Mouse (Mus musculus) bone marrow macrophage, adult 2 months (primary cell): Measurements from ENCODE around the gene Inip. TPM values are rescaled to one million over a fixed set of nuclear protein-coding genes. Genes with fewer than 3 reads are reported as not detected.

Experiments used
- H3K27ac ChIP-seq: 2 replicates; pipeline ENCODE4 v1.5.1; 2012; ENCODE audit warnings: low read depth, low read length; ENCODE audit not compliant: insufficient read depth
- H3K4me1 ChIP-seq: 2 replicates; pipeline ENCODE4 v1.6.1; 2012; ENCODE audit warnings: low read length; ENCODE audit not compliant: control insufficient read depth, insufficient read depth
- H3K4me3 ChIP-seq: 2 replicates; pipeline ENCODE4 v1.5.1; 2012; ENCODE audit warnings: mild to moderate bottlenecking, low read length, moderate library complexity; ENCODE audit not compliant: insufficient read depth
- CTCF ChIP-seq: IDR thresholded peaks from 2 replicates; pipeline ENCODE4 v1.5.1; 2012; ENCODE audit warnings: low read depth, mild to moderate bottlenecking, low read length, moderate library complexity
- POLR2A ChIP-seq: IDR thresholded peaks from 2 replicates; pipeline ENCODE4 v1.6.1; 2012; ENCODE audit warnings: mild to moderate bottlenecking, low read depth, low read length, borderline replicate concordance
- polyA plus RNA-seq: library from polyadenylated mRNA; stranded (reverse); fragments of >200 nt; gene quantifications from 2 replicates; pipeline ENCODE4 v1.2.4, GENCODE M21; 2012; ENCODE audit not compliant: missing spikeins, insufficient read depth, insufficient read length

Inip gene
- polyA plus RNA-seq, 1 experiment: 29.5 TPM

- Histone ChIP-seq H3K27ac (peak overlapping the region; percentile 59), H3K4me3 (peak overlapping the region; percentile 87), H3K4me1 (peaks cover 19% of the 10 kb centered on the region)
- no peak for TF ChIP-seq CTCF
- no peak for TF ChIP-seq POLR2A
Measured at GRCm38 (mm10) chr4:59783685-59784279, 17.6 kb downstream of the Inip start.

GRCm38 (mm10) chr4:59782853-59783684 lies 18.3 kb downstream of the Inip start:
- Histone ChIP-seq H3K27ac (peak overlapping the region; percentile 59), H3K4me1 (peaks cover 20% of the 10 kb centered on the region), H3K4me3 (peak overlapping the region; percentile 87)
- no peak for TF ChIP-seq POLR2A

GRCm38 (mm10) chr4:59780568-59780967 lies 20.8 kb downstream of the Inip start:
- TF ChIP-seq POLR2A: no peak
- TF ChIP-seq CTCF: no peak
- Histone ChIP-seq H3K27ac (no peak overlapping the region), H3K4me1 (peaks cover 17% of the 10 kb centered on the region)

GRCm38 (mm10) chr4:59777828-59778227 lies 23.6 kb downstream of the Inip start:
- H3K4me1 ChIP-seq: peaks cover 16% of the 10 kb centered on the region
- H3K27ac ChIP-seq: no peak overlapping the region
- TF ChIP-seq POLR2A: no peak
- no peak for TF ChIP-seq CTCF
- no peak overlapping the region for H3K4me3 ChIP-seq

More at GRCm38 (mm10) chr4:59780568-59780967, 20.8 kb downstream of the Inip start:
- H3K4me3 ChIP-seq: no peak overlapping the region

GRCm38 (mm10) chr4:59772171-59772879 lies 29.1 kb downstream of the Inip start:
- H3K27ac ChIP-seq: no peak overlapping the region
- TF ChIP-seq CTCF (no peak), POLR2A (no peak)
- peaks cover 3% of the 10 kb centered on the region for H3K4me1 ChIP-seq
- H3K4me3 ChIP-seq: no peak overlapping the region

- peaks cover 7% of the 10 kb centered on the region for H3K4me1 ChIP-seq
- no peak for TF ChIP-seq POLR2A
- no peak for TF ChIP-seq CTCF
- H3K27ac ChIP-seq: no peak overlapping the region
- no peak overlapping the region for H3K4me3 ChIP-seq
Measured at GRCm38 (mm10) chr4:59767717-59768116, 33.7 kb downstream of the Inip start.

- no peak for TF ChIP-seq CTCF
- TF ChIP-seq POLR2A: no peak
- peaks cover 10% of the 10 kb centered on the region for H3K4me1 ChIP-seq
- no peak overlapping the region for H3K27ac ChIP-seq
- H3K4me3 ChIP-seq: no peak overlapping the region
Measured at GRCm38 (mm10) chr4:59765385-59766005, 35.9 kb downstream of the Inip start.

GRCm38 (mm10) chr4:59764950-59765349 lies 36.4 kb downstream of the Inip start:
- H3K4me1 ChIP-seq: peaks cover 10% of the 10 kb centered on the region
- no peak overlapping the region for H3K27ac ChIP-seq
- TF ChIP-seq POLR2A (no peak), CTCF (no peak)
- no peak overlapping the region for H3K4me3 ChIP-seq

GRCm38 (mm10) chr4:59761365-59761729 lies 40.0 kb downstream of the Inip start:
- no peak overlapping the region for H3K27ac ChIP-seq
- no peak overlapping the region for H3K4me3 ChIP-seq
- peaks cover 6% of the 10 kb centered on the region for H3K4me1 ChIP-seq
- TF ChIP-seq CTCF (no peak), POLR2A (no peak)

GRCm38 (mm10) chr4:59760636-59761364 lies 40.6 kb downstream of the Inip start:
- TF ChIP-seq POLR2A (no peak), CTCF (0 out of 2 replicates have a peak, but pooled peaks have one; percentile 9)
- Histone ChIP-seq H3K4me3 (no peak overlapping the region), H3K4me1 (peaks cover 6% of the 10 kb centered on the region), H3K27ac (no peak overlapping the region)
